Mouse (Mus musculus) liver, postnatal 0 days (tissue): ENCODE data around the gene Pde4d. TPM values are rescaled to one million over a fixed set of nuclear protein-coding genes. Genes with fewer than 3 reads are reported as not detected.

Source experiments
- ATAC-seq: fragments of 200-750 bp; cut with Nextera tagmentation; 2 replicates; pipeline ENCODE4 v1.8.0; 2017; ENCODE audit warnings: mild to moderate bottlenecking, moderate library complexity
- DNase-seq: peaks from one replicate; pipeline ENCODE4 v3.0.0-alpha.2; 2016
- H3K27ac ChIP-seq: fragments of 300-500 bp; sonication (generic); 2 replicates; pipeline ENCODE4 v1.5.1; 2014; ENCODE audit warnings: antibody characterized with exemption, moderate library complexity, mild to moderate bottlenecking, low read depth
- H3K27me3 ChIP-seq: fragments of 300-500 bp; sonication (generic); 2 replicates; pipeline ENCODE4 v1.6.1; 2014; ENCODE audit warnings: low read length, control low read depth, mixed read lengths; ENCODE audit not compliant: insufficient read depth
- H3K36me3 ChIP-seq: fragments of 300-500 bp; sonication (generic); replicated peaks from 2 replicates; pipeline ENCODE4 v1.6.1; 2014; ENCODE audit warnings: mild to moderate bottlenecking, control low read depth, low read length, moderate library complexity, mixed read lengths; ENCODE audit not compliant: insufficient read depth
- H3K4me1 ChIP-seq: fragments of 300-500 bp; sonication (generic); 2 replicates; pipeline ENCODE4 v1.6.1; 2014; ENCODE audit warnings: antibody characterized with exemption, mild to moderate bottlenecking, control low read depth; ENCODE audit not compliant: insufficient read depth
- H3K4me2 ChIP-seq: fragments of 300-500 bp; sonication (generic); 2 replicates; pipeline ENCODE4 v1.6.1; 2014; ENCODE audit warnings: low read depth, mild to moderate bottlenecking, low read length, moderate library complexity, mixed read lengths
- H3K4me3 ChIP-seq: fragments of 300-500 bp; sonication (generic); 2 replicates; pipeline ENCODE4 v1.5.1; 2014; ENCODE audit warnings: low read depth, low read length
- H3K9ac ChIP-seq: fragments of 300-500 bp; sonication (generic); replicated peaks from 2 replicates; pipeline ENCODE4 v1.6.1; 2014; ENCODE audit warnings: mild to moderate bottlenecking, moderate library complexity
- H3K9me3 ChIP-seq: fragments of 300-500 bp; sonication (generic); 2 replicates; pipeline ENCODE4 v1.6.1; 2016; ENCODE audit warnings: mild to moderate bottlenecking, control low read depth, low read length, mixed read lengths
- CTCF ChIP-seq: sonication (generic); IDR thresholded peaks from 2 replicates; pipeline ENCODE4 v1.5.1; 2016; ENCODE audit warnings: antibody characterized with exemption, low read depth
- EP300 ChIP-seq: IDR thresholded peaks from 2 replicates; pipeline ENCODE4 v1.6.1; 2016; ENCODE audit warnings: antibody characterized with exemption, low read depth, mild to moderate bottlenecking
- WGBS: fragments of 180-500 bp; shearing (Covaris S2); extraction: QIAGEN DNeasy Blood & Tissue Kit; methylation state at CpG from one replicate; pipeline ENCODE4 v1.1.7; 2014; ENCODE audit not compliant: insufficient replicate concordance; 5-methylcytosine and 5-hydroxymethylcytosine counted together
- polyA plus RNA-seq: library from polyadenylated mRNA; unstranded; fragments of >200 nt; fragmentation: Nextera tagmentation; extraction: Ambion mirVana; gene quantifications from 2 replicates; pipeline ENCODE4 v1.2.1, GENCODE M21; 2015

Gene Pde4d
- polyA plus RNA-seq, 1 experiment from 2014 or later: 6.1 TPM

DNA sequence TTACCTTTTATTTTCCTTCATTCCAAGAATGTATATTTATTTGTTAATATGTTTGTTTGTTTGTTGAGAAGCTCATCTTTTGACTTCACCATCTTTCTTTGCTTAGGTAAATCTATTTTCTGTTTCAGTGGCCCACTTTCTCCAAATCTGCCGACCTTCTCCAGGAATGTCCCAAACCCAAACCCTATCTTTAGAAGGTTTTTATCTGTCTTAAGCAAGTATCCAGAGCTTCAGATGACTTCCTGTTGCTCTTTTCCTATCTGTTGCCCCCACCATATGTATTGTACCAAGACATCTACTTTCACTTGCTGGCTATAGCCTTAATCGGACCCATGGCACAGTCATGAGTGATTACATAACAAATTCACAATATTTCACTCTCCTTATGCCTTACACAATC lies 1238.4 kb downstream of the Pde4d start:
- Histone ChIP-seq H3K27me3 (no peaks in the 10 kb centered on the region), H3K36me3 (no peaks in the 10 kb centered on the region), H3K4me2 (peak overlapping the region; percentile 82), H3K4me3 (peak overlapping the region; percentile 76), H3K27ac (peak overlapping the region; percentile 76), H3K4me1 (peaks cover 19% of the 10 kb centered on the region), H3K9ac (no peak overlapping the region; the same call in 1 of the 2 replicates), H3K9me3 (no peaks in the 10 kb centered on the region)
- no peak for ATAC-seq
- TF ChIP-seq EP300: peak; percentile 81
- no peak for TF ChIP-seq CTCF
- no peak for DNase-seq
- 40% methylated on average over 2 of the region's 2 CpGs for WGBS

DNA sequence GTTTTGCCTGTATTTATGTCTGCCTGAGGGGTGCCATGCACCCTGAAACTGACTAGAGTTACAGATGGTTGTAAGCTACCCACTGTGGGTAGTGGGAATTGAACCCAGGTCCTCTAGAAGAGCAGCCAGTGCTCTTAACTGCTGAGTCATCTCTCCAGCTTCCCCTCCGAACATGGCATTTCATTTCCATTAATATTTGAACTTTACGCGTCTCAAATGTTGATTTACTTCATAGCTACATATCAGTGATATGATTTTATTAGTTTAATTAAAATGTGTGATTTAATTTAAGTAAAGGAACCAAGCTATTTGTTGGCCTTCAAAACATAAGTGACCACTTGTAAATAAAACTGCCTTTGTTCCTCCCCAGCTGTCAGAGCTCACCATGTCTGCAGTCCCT lies 1239.4 kb downstream of the Pde4d start:
- H3K4me3 ChIP-seq: no peak overlapping the region
- no peak for ATAC-seq
- no peaks in the 10 kb centered on the region for H3K27me3 ChIP-seq
- H3K4me2 ChIP-seq: peak overlapping the region; percentile 82
- no peak for TF ChIP-seq EP300
- TF ChIP-seq CTCF: no peak
- H3K36me3 ChIP-seq: no peaks in the 10 kb centered on the region
- no peaks in the 10 kb centered on the region for H3K9me3 ChIP-seq
- no peak for DNase-seq
- H3K4me1 ChIP-seq: peaks cover 24% of the 10 kb centered on the region
- no peak overlapping the region for H3K27ac ChIP-seq
- no peak overlapping the region for H3K9ac ChIP-seq
- WGBS: 76% methylated on average over 3 of the region's 3 CpGs

DNA sequence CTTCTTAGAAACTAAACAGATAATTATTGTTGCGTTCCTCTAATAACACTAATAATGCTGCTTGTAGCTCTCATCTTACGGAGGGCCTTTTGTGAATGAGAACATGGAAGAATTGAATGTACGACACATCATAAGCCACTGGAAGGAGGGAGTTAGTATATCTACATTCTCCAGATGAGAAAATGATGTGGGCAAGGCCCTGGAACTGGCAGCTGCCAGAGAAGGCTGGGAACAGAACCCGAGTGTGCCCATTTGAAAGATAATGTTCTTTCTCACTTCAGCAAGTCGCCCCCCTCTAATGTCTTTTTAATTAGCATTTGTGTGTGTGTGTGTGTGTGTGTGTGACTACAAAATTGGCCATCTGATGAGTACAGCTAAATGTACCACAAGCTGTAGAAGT lies 1240.8 kb downstream of the Pde4d start:
- Histone ChIP-seq H3K4me1 (peaks cover 19% of the 10 kb centered on the region), H3K36me3 (no peaks in the 10 kb centered on the region), H3K4me2 (peak overlapping the region; percentile 38), H3K27ac (peak overlapping the region; percentile 53; the same call in 1 of the 2 replicates), H3K4me3 (no peak overlapping the region), H3K9ac (no peak overlapping the region), H3K27me3 (no peaks in the 10 kb centered on the region), H3K9me3 (no peaks in the 10 kb centered on the region)
- ATAC-seq (peak; percentile 69), DNase-seq (no peak)
- 65% methylated on average over 5 of the region's 5 CpGs for WGBS
- no peak for TF ChIP-seq CTCF
- peak; percentile 86 for TF ChIP-seq EP300

DNA sequence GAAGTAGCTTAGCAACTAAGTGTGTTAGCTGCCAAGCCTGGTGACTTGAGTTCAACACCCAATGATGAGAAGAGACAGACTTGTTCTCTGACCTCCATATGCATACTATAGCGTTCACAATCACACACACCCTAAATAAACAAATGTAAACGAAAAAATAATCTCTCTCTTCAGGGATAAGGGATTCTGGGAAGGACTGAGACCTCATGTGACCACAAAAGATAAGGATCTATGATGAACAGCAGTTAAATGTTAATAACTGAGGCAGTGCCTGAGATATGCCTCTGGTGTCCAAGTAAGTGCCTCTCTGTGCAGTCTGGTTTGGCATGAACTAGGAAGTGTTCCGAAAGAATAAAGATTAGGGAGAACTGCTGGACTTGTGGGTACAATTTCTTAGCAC lies 1243.1 kb downstream of the Pde4d start:
- Histone ChIP-seq H3K9ac (no peak overlapping the region), H3K4me3 (no peak overlapping the region), H3K4me2 (no peak overlapping the region), H3K36me3 (no peaks in the 10 kb centered on the region), H3K27ac (no peak overlapping the region), H3K27me3 (no peaks in the 10 kb centered on the region), H3K9me3 (no peaks in the 10 kb centered on the region), H3K4me1 (peaks cover 19% of the 10 kb centered on the region)
- ATAC-seq (no peak), DNase-seq (no peak)
- no peak for TF ChIP-seq CTCF
- 52% methylated on average over 3 of the region's 3 CpGs for WGBS

DNA sequence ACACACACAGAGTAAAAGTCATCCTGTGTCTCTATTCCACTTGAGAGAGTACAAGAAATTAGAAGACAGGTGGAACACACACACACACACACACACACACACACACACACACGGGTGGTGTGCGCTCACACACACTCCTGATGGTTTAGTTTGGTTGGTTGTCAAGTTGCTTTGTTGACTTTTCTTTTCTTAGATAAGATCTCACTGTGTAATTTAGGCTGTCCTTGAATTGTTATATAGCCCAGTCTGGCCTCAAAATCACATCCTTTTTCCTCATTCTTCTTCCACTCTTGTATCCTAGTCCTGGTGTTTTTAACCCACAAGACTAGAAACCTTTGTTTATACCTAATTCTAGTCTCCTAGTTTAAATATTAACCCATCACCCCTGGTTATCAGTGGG lies 1244.0 kb downstream of the Pde4d start:
- peaks cover 19% of the 10 kb centered on the region for H3K4me1 ChIP-seq
- 0 out of 2 replicates have a peak overlapping the region, but pooled peaks have one; percentile 8 for H3K27ac ChIP-seq
- no peak overlapping the region for H3K9ac ChIP-seq
- TF ChIP-seq EP300 (no peak), CTCF (no peak)
- H3K9me3 ChIP-seq: no peaks in the 10 kb centered on the region
- no peak overlapping the region for H3K4me3 ChIP-seq
- ATAC-seq (no peak), DNase-seq (no peak)
- no peaks in the 10 kb centered on the region for H3K27me3 ChIP-seq
- 54% methylated on average over 2 of the region's 2 CpGs for WGBS
- H3K4me2 ChIP-seq: no peak overlapping the region
- H3K36me3 ChIP-seq: no peaks in the 10 kb centered on the region

DNA sequence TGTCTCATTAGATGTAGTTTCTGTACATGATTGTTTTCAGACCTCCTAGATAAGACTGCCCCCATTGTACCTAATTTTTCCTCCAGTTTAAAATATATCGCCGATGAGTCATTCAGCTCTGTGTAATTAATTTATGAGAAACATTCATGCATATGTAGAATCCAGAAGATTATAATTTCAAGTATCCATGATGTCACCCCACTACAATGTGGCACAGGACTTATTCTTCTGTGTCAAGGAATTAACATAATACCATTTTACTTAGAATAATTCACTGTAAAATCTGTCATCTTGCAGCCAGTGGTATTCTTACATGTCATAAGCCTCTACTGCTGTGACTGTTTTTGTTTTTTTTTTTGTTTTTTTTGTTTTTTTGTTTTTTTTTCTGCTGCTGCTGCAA lies 1244.5 kb downstream of the Pde4d start:
- Histone ChIP-seq H3K4me2 (no peak overlapping the region), H3K9ac (no peak overlapping the region), H3K4me1 (peaks cover 19% of the 10 kb centered on the region), H3K27ac (no peak overlapping the region), H3K9me3 (no peaks in the 10 kb centered on the region), H3K4me3 (no peak overlapping the region), H3K36me3 (no peaks in the 10 kb centered on the region), H3K27me3 (no peaks in the 10 kb centered on the region)
- 89% methylated on average over 2 of the region's 2 CpGs for WGBS
- DNase-seq (no peak), ATAC-seq (no peak)
- no peak for TF ChIP-seq EP300
- TF ChIP-seq CTCF: no peak

DNA sequence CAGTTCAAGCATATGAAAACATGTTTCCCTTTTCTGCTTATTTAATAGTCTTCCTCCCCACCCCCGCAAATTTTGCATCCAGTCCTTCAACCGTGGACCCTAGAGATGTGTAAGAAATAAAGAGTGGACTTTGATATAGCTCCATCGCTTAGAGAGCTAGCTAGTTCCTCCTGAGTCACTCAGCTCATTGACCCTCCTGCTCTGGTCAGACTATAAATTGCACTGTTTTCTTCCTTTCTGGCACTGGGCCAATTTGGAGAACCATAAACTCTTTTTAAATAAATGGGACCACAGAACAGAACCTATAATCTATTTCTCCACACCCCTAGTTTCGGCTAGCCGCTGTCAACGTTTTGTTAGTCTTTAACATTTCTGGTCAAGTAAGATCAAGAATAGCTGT lies 1245.3 kb downstream of the Pde4d start:
- Histone ChIP-seq H3K27ac (no peak overlapping the region), H3K27me3 (no peaks in the 10 kb centered on the region), H3K4me3 (no peak overlapping the region), H3K4me2 (no peak overlapping the region), H3K9ac (no peak overlapping the region), H3K4me1 (peaks cover 19% of the 10 kb centered on the region), H3K9me3 (no peaks in the 10 kb centered on the region), H3K36me3 (no peaks in the 10 kb centered on the region)
- no peak for DNase-seq
- ATAC-seq: no peak
- TF ChIP-seq CTCF (no peak), EP300 (no peak)
- 71% methylated on average over 6 of the region's 6 CpGs for WGBS
